ENCODE assay signal across 8 mouse cellular contexts in genomic region chr7:81992131-81993061, GRCm38 (mm10). TPM values are rescaled to one million over a fixed set of nuclear protein-coding genes. Genes with fewer than 3 reads are reported as not detected.
A peak's percentile ranks its signal among the peaks of the same experiment; 100 is the strongest.
DNase-seq lines count a peak whose midpoint lies in the region; ATAC-seq lines count a peak whose summit lies in the region.

Gene Bnc1 (minus strand): TSS chr7:81992292.

- no peaks in the 10 kb centered on the region for H3K36me3 ChIP-seq in heart, embryonic 16.5 days (ENCODE audit: control insufficient read depth, insufficient read depth)
- no peaks in the 10 kb centered on the region for H3K36me3 ChIP-seq in liver, embryonic 11.5 days (ENCODE audit: control insufficient read depth, insufficient read depth, low read length)
- no peaks in the 10 kb centered on the region for H3K36me3 ChIP-seq in stomach, embryonic 15.5 days

- peak; percentile 43; the same call in 1 of the 2 replicates for ATAC-seq in heart, embryonic 16.5 days (replicated peaks; ENCODE audit: extremely low read depth, insufficient read depth, low FRiP score)
- no peak; the same call in 1 of the 2 replicates for ATAC-seq in liver, embryonic 11.5 days (replicated peaks; ENCODE audit: low FRiP score)
- peak; percentile 56; the same call in 1 of the 2 replicates for ATAC-seq in stomach, embryonic 15.5 days (ENCODE audit: insufficient read depth, low FRiP score, low read depth)
- ATAC-seq in frontal cortex, adult (ENCODE audit: low TSS enrichment) = no peak

- no peaks in the 10 kb centered on the region for H3K9me3 ChIP-seq in heart, embryonic 16.5 days (replicated peaks; ENCODE audit: control insufficient read depth, low read length)
- no peaks in the 10 kb centered on the region for H3K9me3 ChIP-seq in liver, embryonic 11.5 days (ENCODE audit: control insufficient read depth, low read length)
- no peaks in the 10 kb centered on the region for H3K9me3 ChIP-seq in stomach, embryonic 15.5 days

- peak; percentile 10 for DNase-seq in left cerebral cortex, postnatal 4 days
- DNase-seq in left cerebral cortex, adult 18-20 months (ENCODE audit: low spot score in 2 of 2) = no peak
- peak; percentile 41 for DNase-seq in adrenal gland, postnatal 14 days
- DNase-seq in liver, embryonic 11.5 days (ENCODE audit: low spot score) = peak; percentile 53
- no peak for DNase-seq in ovary, adult 18-20 months (ENCODE audit: low spot score)

- H3K27me3 ChIP-seq in heart, embryonic 16.5 days (ENCODE audit: control insufficient read depth, insufficient read depth, low read length) = peaks cover 74% of the 10 kb centered on the region
- H3K27me3 ChIP-seq in liver, embryonic 11.5 days (replicated peaks; ENCODE audit: control insufficient read depth, insufficient read depth, low read length) = peaks cover 82% of the 10 kb centered on the region
- peaks cover 35% of the 10 kb centered on the region for H3K27me3 ChIP-seq in stomach, embryonic 15.5 days (replicated peaks)

- peak within 1 kb of the TSS; percentile 40; the same call in 1 of the 2 replicates for H3K27ac ChIP-seq in heart, embryonic 16.5 days (ENCODE audit: low read length)
- H3K27ac ChIP-seq in liver, embryonic 11.5 days (ENCODE audit: low read depth, low read length) = peak within 1 kb of the TSS; percentile 13; the same call in 1 of the 2 replicates
- H3K27ac ChIP-seq in stomach, embryonic 15.5 days = peak within 1 kb of the TSS; percentile 57; the same call in 1 of the 2 replicates

- peak within 1 kb of the TSS; percentile 62 for H3K4me3 ChIP-seq in heart, embryonic 16.5 days (ENCODE audit: low read length)
- H3K4me3 ChIP-seq in liver, embryonic 11.5 days (ENCODE audit: low read depth, low read length) = peak within 1 kb of the TSS; percentile 48
- peak within 1 kb of the TSS; percentile 54 for H3K4me3 ChIP-seq in stomach, embryonic 15.5 days (replicated peaks)

- intact Hi-C loops in left cerebral cortex, postnatal 4 days (cut with DNase I) = no loop called here

- peaks cover 4% of the 10 kb centered on the region for H3K4me1 ChIP-seq in heart, embryonic 16.5 days (ENCODE audit: control insufficient read depth, insufficient read depth, low read length)
- no peaks in the 10 kb centered on the region for H3K4me1 ChIP-seq in liver, embryonic 11.5 days (replicated peaks; ENCODE audit: control insufficient read depth, insufficient read depth, low read length)
- H3K4me1 ChIP-seq in stomach, embryonic 15.5 days = peaks cover 16% of the 10 kb centered on the region

- WGBS in heart, embryonic 16.5 days = 2% methylated on average over 67 of the region's 105 CpGs
- 2% methylated on average over 76 of the region's 105 CpGs for WGBS in liver, embryonic 11.5 days
- WGBS in stomach, embryonic 15.5 days = under 1% methylated on average over 44 of the region's 105 CpGs

- H3K9ac ChIP-seq in heart, embryonic 16.5 days (ENCODE audit: low read length) = peak within 1 kb of the TSS; percentile 67
- H3K9ac ChIP-seq in liver, embryonic 11.5 days (ENCODE audit: low read depth, low read length) = peak within 1 kb of the TSS; percentile 53; the same call in 1 of the 2 replicates
- H3K9ac ChIP-seq in stomach, embryonic 15.5 days = no peak within 1 kb of the TSS

- peak within 1 kb of the TSS; percentile 95 for H3K4me2 ChIP-seq in heart, embryonic 16.5 days (ENCODE audit: low read depth, low read length)
- peak within 1 kb of the TSS; percentile 65 for H3K4me2 ChIP-seq in liver, embryonic 11.5 days
- peak within 1 kb of the TSS; percentile 96 for H3K4me2 ChIP-seq in stomach, embryonic 15.5 days

RNA-seq across cellular contexts. Expression of gene Bnc1, which starts in this region (rescaled TPM):
- total RNA-seq in left cerebral cortex, postnatal 4 days (2021) = not detected
- total RNA-seq in left cerebral cortex, adult 18-20 months (2021) = not detected
- 0.93 and 0.98 TPM in 2 replicates for total RNA-seq in adrenal gland, postnatal 14 days (2021)
- polyA plus RNA-seq in heart, embryonic 16.5 days (2015; fragmentation: Nextera tagmentation; extraction: Ambion mirVana) = 2.7 and 3.0 TPM in 2 replicates
- 5.1 and 7.0 TPM in 2 replicates for polyA plus RNA-seq in liver, embryonic 11.5 days (2014; fragmentation: Nextera tagmentation; extraction: Ambion mirVana)
- polyA plus RNA-seq in stomach, embryonic 15.5 days (2015; fragmentation: Nextera tagmentation; extraction: Ambion mirVana) = 3.8 and 4.0 TPM in 2 replicates

Comparison
In these comparisons a context has a peak if more than half of its experiments do, and no peak if none do; other contexts are left out.
1. Peak in DNase-seq in left cerebral cortex, postnatal 4 days; RNA of the gene not detected or under 1 TPM.
2. Peak in DNase-seq in adrenal gland, postnatal 14 days; RNA of the gene not detected or under 1 TPM.
3. ATAC-seq: peak in heart, embryonic 16.5 days (single experiment) and stomach, embryonic 15.5 days (single experiment); none in liver, embryonic 11.5 days (single experiment) and frontal cortex, adult (single experiment).
4. Peak in every context shown above with its lines, with median percentiles within 50 percentile points of each other: H3K27ac ChIP-seq, H3K4me2 ChIP-seq and H3K4me3 ChIP-seq.